Mouse (Mus musculus) cerebellum, postnatal 4 days (tissue): ENCODE data around the gene Pdia4.
"Not testable (repeated sequence)": the region's sequence is repeated elsewhere in the genome, so short reads cannot be mapped to it uniquely, and the experiment has no call there.

Experiments used
- DNase-seq, 2 experiments: peaks; one replicate each; pipeline ENCODE4 v3.0.0; 2022; ENCODE audit warnings: low spot score in 2 of 2, mixed read lengths in 1 of 2

Pdia4 gene

GRCm38 (mm10) chr6:47813257-47813878 is at the start of gene Pdia4:
Gene Pdia4, minus strand, starts transcription at chr6:47813430.
- DNase-seq, result peak; percentile 91 to 97

- not testable (repeated sequence) for DNase-seq
These were observed 44.5 kb upstream of the Pdia4 start for GRCm38 (mm10) chr6:47857729-47858128.

GRCm38 (mm10) chr6:47857241-47857640 is 44.0 kb upstream of the Pdia4 start:
- no peak for DNase-seq

GRCm38 (mm10) chr6:47845779-47846178 is 32.5 kb upstream of the Pdia4 start:
- DNase-seq, result no peak

GRCm38 (mm10) chr6:47842337-47842736 is 29.1 kb upstream of the Pdia4 start:
- no peak for DNase-seq

GRCm38 (mm10) chr6:47841831-47842230 is 28.6 kb upstream of the Pdia4 start:
- no peak for DNase-seq

GRCm38 (mm10) chr6:47841077-47841476 is 27.8 kb upstream of the Pdia4 start:
- no peak for DNase-seq

GRCm38 (mm10) chr6:47837630-47838029 is 24.4 kb upstream of the Pdia4 start:
- DNase-seq, result no peak

GRCm38 (mm10) chr6:47835984-47836521 is 22.8 kb upstream of the Pdia4 start:
- peak; percentile 24 to 65 for DNase-seq

- DNase-seq, result peak; percentile 93 to 99
These were observed 22.3 kb upstream of the Pdia4 start, which contains the start of gene Zfp398 for GRCm38 (mm10) chr6:47835482-47835983. Gene Zfp398, plus strand, starts transcription at chr6:47835661.

- no peak for DNase-seq
These were observed 19.0 kb upstream of the Pdia4 start for GRCm38 (mm10) chr6:47832220-47832619.

- DNase-seq, result peak; percentile 94 to 95
These were observed 17.2 kb upstream of the Pdia4 start, which contains the start of gene Zfp786 for GRCm38 (mm10) chr6:47830104-47831078. Gene Zfp786, minus strand, starts transcription at chr6:47830867.

- DNase-seq, result no peak
These were observed 15.7 kb upstream of the Pdia4 start for GRCm38 (mm10) chr6:47828950-47829349.

- DNase-seq, result no peak
These were observed 14.2 kb upstream of the Pdia4 start for GRCm38 (mm10) chr6:47827462-47827861.

GRCm38 (mm10) chr6:47824241-47824640 is 11.0 kb upstream of the Pdia4 start:
- no peak for DNase-seq

- no peak for DNase-seq
These were observed 8.5 kb upstream of the Pdia4 start for GRCm38 (mm10) chr6:47821776-47822175.

- DNase-seq, result no peak
These were observed 8.0 kb upstream of the Pdia4 start for GRCm38 (mm10) chr6:47821236-47821635.

- no peak for DNase-seq
These were observed 6.5 kb upstream of the Pdia4 start for GRCm38 (mm10) chr6:47819626-47820325.

- no peak for DNase-seq
These were observed 5.5 kb upstream of the Pdia4 start for GRCm38 (mm10) chr6:47818721-47819120.

GRCm38 (mm10) chr6:47816151-47816550 is 2.9 kb upstream of the Pdia4 start:
- DNase-seq, result no peak

GRCm38 (mm10) chr6:47812271-47812915 is 837 bp downstream of the Pdia4 start:
- DNase-seq, result no peak
